Mouse (Mus musculus): ENCODE results near the gene Grik3. TPM values are rescaled to one million over a fixed set of nuclear protein-coding genes. Genes with fewer than 3 reads are reported as not detected.

Grik3 gene
- total and polyA plus RNA-seq, 2 experiments from 2014 or later, result 3.3 to 24.6 TPM

DNA sequence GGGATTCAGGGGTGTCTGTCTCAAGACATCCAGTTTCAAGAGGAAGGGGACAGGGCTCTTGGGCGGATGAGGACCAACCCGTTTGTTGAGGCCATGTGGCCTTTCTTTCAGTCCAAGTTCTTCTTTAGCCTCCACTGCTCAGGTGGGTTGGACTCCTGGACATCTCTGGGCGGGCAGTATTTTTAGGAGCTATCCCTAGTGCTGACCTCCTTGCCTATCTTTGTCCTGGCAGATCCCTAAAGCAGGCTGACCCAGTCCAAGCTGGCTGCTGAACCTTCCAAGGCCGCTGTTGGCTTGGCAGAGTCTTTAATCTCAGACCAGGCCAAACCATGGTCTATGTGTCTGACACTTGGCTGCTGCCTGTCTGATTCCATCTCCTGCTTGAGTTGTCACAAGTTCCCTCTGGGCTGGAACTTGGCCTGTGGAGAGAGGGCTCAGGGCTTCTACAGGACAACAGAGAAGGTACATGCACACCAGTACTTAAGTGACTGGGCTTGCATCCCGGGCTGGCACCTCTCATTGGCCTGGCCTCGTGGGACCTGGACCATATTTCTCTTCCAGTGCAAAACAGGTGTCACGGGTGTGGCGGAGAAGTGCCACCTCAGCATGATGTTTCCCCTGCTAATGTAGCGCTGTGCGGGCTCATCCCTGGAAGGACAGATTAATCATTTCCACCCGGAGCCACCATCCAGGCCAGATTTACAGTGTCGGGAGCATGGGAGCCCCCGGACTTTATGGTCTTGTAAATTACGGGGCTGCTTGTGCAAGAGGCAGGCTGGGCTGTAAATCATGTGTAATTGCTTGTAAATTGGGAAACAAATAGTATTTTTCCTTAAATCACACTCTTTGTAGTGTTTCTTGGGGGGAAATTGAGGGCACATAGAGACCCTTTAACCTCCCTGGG is 66.2 kb downstream of the Grik3 start:
- ATAC-seq (ENCODE audit: low FRiP score) (no peak), DNase-seq (ENCODE audit: low spot score) (peak; percentile 52)
- no peaks in the 10 kb centered on the region for H3K27me3 ChIP-seq (ENCODE audit: insufficient read depth, low read length)
- no peaks in the 10 kb centered on the region for H3K9me3 ChIP-seq (ENCODE audit: low read length)
- H3K27ac ChIP-seq (ENCODE audit: low read depth, low read length), result no peak overlapping the region
- 88% methylated on average over 14 of the region's 14 CpGs for WGBS
- no peak overlapping the region for H3K4me2 ChIP-seq (ENCODE audit: low read depth, low read length, poor library complexity, severe bottlenecking)
- no peaks in the 10 kb centered on the region for H3K4me1 ChIP-seq (ENCODE audit: insufficient read depth, low read length)
- TF ChIP-seq CTCF (IDR thresholded peaks at IDR 0.05), result no peak
- no peaks in the 10 kb centered on the region for H3K36me3 ChIP-seq (ENCODE audit: insufficient read depth, low read length)
- no peak overlapping the region for H3K9ac ChIP-seq (replicated peaks; ENCODE audit: low read length, poor library complexity, severe bottlenecking)
- H3K4me3 ChIP-seq (ENCODE audit: low read depth, low read length), result no peak overlapping the region

- Histone ChIP-seq H3K4me3 (ENCODE audit: low read depth, low read length) (no peak overlapping the region), H3K9me3 (ENCODE audit: low read length) (no peaks in the 10 kb centered on the region), H3K9ac (replicated peaks; ENCODE audit: low read length, poor library complexity, severe bottlenecking) (no peak overlapping the region), H3K4me1 (ENCODE audit: insufficient read depth, low read length) (peaks cover 5% of the 10 kb centered on the region; the same call in 1 of the 2 replicates), H3K27ac (ENCODE audit: low read depth, low read length) (no peak overlapping the region), H3K36me3 (ENCODE audit: insufficient read depth, low read length) (no peaks in the 10 kb centered on the region), H3K27me3 (ENCODE audit: insufficient read depth, low read length) (no peaks in the 10 kb centered on the region), H3K4me2 (ENCODE audit: low read depth, low read length, poor library complexity, severe bottlenecking) (no peak overlapping the region)
- TF ChIP-seq CTCF (IDR thresholded peaks at IDR 0.05), result no peak
- 60% methylated on average over 5 of the region's 5 CpGs for WGBS
- DNase-seq (ENCODE audit: low spot score), result peak; percentile 70
- peak; percentile 2; the same call in 1 of the 2 replicates for ATAC-seq (ENCODE audit: low FRiP score)
These were observed 69.1 kb downstream of the Grik3 start for GRCm38 (mm10) chr4:125559564-125559963.

DNA sequence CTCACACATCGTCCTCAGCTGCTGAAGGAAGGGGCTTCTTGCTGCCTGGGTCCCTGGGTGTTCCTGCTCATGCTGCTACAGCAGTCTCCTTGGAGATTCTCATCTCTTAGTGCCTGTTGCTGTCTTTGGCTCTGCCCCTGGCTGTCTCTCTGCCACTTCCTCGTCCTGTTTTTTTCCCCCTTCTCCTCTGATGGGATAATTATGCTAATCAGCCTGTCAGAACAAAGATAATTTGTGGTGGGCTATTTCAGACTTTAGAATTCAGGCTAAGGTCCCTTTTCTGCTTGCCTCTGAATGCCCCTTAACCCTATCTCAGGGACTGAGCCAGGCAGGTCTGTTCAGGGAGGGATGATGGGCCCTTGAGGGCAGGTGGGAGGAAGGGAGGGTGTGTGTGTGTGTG is 70.3 kb downstream of the Grik3 start:
- Histone ChIP-seq H3K27ac (ENCODE audit: low read depth, low read length) (no peak overlapping the region), H3K4me2 (ENCODE audit: low read depth, low read length, poor library complexity, severe bottlenecking) (no peak overlapping the region), H3K27me3 (ENCODE audit: insufficient read depth, low read length) (no peaks in the 10 kb centered on the region), H3K9ac (replicated peaks; ENCODE audit: low read length, poor library complexity, severe bottlenecking) (0 out of 2 replicates have a peak overlapping the region, but pooled peaks have one; percentile 19), H3K4me3 (ENCODE audit: low read depth, low read length) (no peak overlapping the region), H3K4me1 (ENCODE audit: insufficient read depth, low read length) (peaks cover 5% of the 10 kb centered on the region; the same call in 1 of the 2 replicates), H3K36me3 (ENCODE audit: insufficient read depth, low read length) (no peaks in the 10 kb centered on the region), H3K9me3 (ENCODE audit: low read length) (no peaks in the 10 kb centered on the region)
- ATAC-seq (ENCODE audit: low FRiP score) (no peak), DNase-seq (ENCODE audit: low spot score) (no peak)
- no peak for TF ChIP-seq CTCF (IDR thresholded peaks at IDR 0.05)
- WGBS, result 14% methylated on average over 2 of the region's 2 CpGs

GRCm38 (mm10) chr4:125563579-125563978 is 73.1 kb downstream of the Grik3 start:
- no peaks in the 10 kb centered on the region for H3K9me3 ChIP-seq (ENCODE audit: low read length)
- H3K27ac ChIP-seq (ENCODE audit: low read depth, low read length), result no peak overlapping the region
- DNase-seq (ENCODE audit: low spot score) (no peak), ATAC-seq (ENCODE audit: low FRiP score) (no peak)
- WGBS, result 86% methylated on average over 10 of the region's 10 CpGs
- no peak for TF ChIP-seq CTCF (IDR thresholded peaks at IDR 0.05)
- no peak overlapping the region for H3K9ac ChIP-seq (replicated peaks; ENCODE audit: low read length, poor library complexity, severe bottlenecking)
- H3K4me3 ChIP-seq (ENCODE audit: low read depth, low read length), result no peak overlapping the region
- no peak overlapping the region for H3K4me2 ChIP-seq (ENCODE audit: low read depth, low read length, poor library complexity, severe bottlenecking)
- H3K4me1 ChIP-seq (ENCODE audit: insufficient read depth, low read length), result peaks cover 5% of the 10 kb centered on the region; the same call in 1 of the 2 replicates
- no peaks in the 10 kb centered on the region for H3K27me3 ChIP-seq (ENCODE audit: insufficient read depth, low read length)
- no peaks in the 10 kb centered on the region for H3K36me3 ChIP-seq (ENCODE audit: insufficient read depth, low read length)

DNA sequence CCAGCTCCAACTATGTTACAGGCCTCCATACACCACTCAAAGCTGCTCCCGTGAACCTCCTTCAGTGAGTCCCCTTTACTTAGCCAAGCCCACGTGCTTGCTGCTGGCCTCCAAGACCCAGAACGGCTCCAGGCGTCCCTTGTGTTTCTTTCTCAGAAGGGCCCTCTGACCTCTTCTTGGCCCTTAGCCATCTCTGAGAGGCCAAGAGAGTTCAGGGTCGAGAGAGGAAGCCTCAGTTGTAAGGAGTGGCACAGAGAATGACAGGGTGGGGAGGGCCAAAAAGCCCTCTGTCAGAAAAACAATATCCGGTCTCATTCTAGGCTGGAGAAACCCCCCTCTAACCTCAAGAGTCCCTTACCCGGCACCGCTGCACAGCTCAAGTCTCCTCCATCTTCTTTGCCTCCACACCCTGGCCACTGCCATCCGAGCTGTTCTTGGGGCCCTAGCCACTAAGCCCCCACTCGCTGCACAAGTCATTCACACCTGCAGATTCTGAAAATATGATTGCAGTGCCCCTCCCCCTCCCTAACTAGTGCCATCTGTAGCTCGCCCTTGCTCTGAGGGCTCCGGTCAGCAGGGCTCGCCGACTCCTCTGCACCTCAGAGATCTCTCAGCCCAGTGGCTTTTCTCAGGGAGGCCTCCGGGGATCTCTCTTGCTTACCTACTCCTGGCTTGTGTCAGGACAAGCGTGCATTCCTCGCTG is 73.7 kb downstream of the Grik3 start:
- WGBS, result 64% methylated on average over 17 of the region's 17 CpGs

More for the DNA sequence above, 73.7 kb downstream of the Grik3 start:
- no peak for TF ChIP-seq CTCF (IDR thresholded peaks at IDR 0.05)
- Histone ChIP-seq H3K4me1 (ENCODE audit: insufficient read depth, low read length) (peaks cover 5% of the 10 kb centered on the region; the same call in 1 of the 2 replicates), H3K27ac (ENCODE audit: low read depth, low read length) (no peak overlapping the region), H3K9me3 (ENCODE audit: low read length) (no peaks in the 10 kb centered on the region), H3K27me3 (ENCODE audit: insufficient read depth, low read length) (no peaks in the 10 kb centered on the region), H3K36me3 (ENCODE audit: insufficient read depth, low read length) (no peaks in the 10 kb centered on the region), H3K4me3 (ENCODE audit: low read depth, low read length) (no peak overlapping the region), H3K9ac (replicated peaks; ENCODE audit: low read length, poor library complexity, severe bottlenecking) (no peak overlapping the region), H3K4me2 (ENCODE audit: low read depth, low read length, poor library complexity, severe bottlenecking) (no peak overlapping the region)
- ATAC-seq (ENCODE audit: low FRiP score) (no peak), DNase-seq (ENCODE audit: low spot score) (no peak)

Data from midbrain, postnatal 0 days (tissue).